Mouse (Mus musculus): ENCODE data around the gene Actr5.

The Actr5 gene

DNA sequence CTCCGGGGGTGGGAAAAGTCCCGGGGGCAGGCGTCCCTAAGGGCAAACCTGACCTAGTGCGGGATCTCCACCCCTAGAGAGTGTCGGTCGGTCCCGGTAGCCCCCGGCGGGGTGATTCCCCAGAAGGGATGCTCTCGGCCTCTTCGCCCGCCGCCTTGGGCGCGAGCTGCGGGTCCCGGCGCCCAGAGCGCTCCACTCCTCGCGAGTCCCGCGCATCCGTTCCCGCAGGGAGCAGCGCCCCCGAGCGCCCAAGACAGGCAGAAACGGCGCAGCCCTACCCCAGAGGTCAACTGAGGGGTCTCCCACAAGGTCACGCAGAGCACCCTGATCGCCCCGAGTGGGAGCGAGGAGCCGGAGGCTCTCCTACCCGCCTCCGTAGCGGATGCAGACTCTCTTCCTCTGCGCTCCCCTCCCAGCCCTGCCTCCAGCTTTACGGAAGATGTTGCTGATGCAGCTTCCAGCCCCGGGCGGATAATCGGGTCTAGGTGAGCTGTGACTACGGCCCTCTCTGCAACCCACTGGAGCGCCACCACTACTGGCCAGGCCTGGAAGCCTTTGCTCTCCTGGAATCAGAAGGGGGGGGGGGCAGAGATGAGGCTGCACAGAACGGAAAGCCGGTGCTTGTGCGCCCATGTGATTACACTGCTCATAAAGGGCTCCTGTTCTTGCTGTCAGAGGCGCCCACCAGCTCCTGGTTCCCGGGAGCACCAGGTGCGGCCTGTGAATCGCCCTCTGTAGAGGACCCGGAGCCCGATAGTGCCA, 43.2 kb downstream of the Actr5 start:
- peak; percentile 59 for DNase-seq

DNA sequence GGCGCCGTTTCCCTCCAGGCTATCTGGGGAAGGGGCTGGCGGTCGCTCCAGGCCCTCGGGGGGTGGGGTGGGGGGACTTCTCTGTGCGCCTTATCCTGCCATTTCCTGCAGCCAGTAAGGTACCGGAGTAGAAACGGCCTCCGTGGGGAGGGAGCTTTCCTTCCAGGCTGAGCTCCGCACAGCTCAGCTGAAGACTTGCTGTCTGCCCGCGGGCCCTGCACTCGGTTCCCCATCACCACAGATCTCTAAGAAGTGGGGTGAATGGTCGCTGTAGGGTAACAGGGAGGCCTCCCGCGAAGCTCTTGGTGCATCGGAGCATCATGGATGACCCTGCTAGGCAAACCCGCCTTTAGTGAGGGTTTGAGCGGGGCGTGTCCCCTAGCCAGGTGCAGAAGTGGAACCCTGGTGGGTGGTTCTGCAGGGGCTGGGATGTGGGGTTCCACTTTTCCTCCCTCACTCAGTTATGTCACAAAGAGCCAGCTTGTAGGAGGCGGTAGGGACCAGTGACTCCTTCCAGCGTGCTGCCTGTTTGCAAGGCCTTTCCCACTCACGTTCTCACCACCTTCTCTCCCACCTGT, 43.8 kb downstream of the Actr5 start:
- DNase-seq = no peak

GRCm38 (mm10) chr2:158669199-158670195, 44.8 kb downstream of the Actr5 start:
- no peak for DNase-seq

DNA sequence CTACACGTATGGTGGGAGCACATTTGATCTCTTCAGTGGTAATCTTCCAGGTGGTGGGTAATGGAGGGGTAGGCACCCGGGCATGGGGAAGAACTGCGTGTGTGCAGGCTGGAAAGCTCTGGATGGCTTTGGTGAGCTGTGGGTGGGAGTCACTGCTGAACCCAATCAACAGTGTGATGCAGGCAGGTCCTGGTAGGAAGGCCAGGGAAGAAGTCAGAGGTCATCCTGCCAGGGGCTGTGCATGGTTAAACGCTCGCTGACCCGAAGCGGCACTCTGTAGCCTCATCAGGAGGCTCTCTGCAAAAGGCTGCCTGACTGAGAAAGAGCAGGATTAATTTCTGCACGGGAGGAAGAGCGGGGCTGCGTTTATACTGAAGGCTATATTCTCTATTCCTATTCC, 45.9 kb downstream of the Actr5 start:
- DNase-seq = peak; percentile 59

GRCm38 (mm10) chr2:158672829-158673228, 48.1 kb downstream of the Actr5 start:
- DNase-seq = peak; percentile 83

DNA sequence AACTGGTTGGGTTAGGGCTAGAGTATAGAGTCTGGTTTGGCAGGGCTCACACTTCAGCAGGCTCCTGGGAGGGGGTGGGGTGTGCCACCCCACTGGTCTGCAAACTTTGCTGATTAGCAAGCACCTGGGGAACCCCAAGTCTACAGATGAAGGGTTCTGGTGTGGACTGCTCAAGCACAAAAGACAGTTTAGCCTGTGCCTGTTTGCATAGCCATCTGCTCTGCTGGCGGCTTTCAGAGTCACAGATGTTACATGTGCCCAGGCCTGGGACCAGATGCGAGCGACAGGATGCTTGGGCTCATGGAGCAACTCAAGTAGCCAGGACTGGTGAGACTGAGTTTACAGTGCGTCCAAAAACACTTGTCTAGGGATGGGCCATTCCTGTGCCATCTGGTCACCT, 48.8 kb downstream of the Actr5 start:
- no peak for DNase-seq

DNA sequence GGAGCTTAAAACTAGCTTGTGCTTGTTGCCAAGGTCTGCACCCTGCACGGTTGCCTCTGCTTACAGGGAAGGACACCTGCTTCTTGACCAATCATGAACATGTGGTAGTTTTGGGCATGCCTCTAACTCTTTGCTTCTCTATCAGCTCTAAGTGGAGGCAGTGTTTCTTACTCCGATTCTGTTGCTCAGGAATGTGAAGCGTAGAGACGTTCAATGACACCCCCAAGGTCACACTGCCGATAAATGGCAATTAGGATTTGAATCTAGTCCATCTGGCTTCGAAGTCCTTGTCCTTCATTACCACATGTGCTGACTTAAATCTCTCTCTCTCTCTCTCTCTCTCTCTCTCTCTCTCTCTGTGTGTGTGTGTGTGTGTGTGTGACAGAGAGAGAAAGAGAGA, 49.4 kb downstream of the Actr5 start:
- no peak for DNase-seq

- DNase-seq = no peak
These were observed 50.1 kb downstream of the Actr5 start for GRCm38 (mm10) chr2:158674759-158675158.

DNA sequence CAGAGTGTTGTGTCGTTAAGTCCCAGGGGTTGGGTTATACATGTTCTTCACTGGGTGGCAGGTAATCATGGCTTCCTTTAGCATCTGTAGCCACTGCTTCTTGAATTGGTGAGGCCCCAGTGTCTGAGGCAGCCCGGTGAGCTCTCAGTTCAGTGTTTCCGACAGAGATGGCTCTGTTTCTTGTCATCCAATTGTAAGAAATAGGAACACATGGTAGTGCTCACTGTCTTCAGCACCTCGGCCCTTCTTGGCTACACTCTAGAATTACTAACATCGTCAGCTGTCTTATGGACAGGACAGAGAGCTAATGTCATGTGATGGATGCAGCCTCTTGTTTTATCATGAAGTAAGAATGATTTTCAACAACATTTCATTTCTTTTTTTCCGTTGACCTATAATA, 50.5 kb downstream of the Actr5 start:
- DNase-seq = no peak

GRCm38 (mm10) chr2:158675907-158676533, 51.3 kb downstream of the Actr5 start:
- DNase-seq = no peak

GRCm38 (mm10) chr2:158677946-158678345, 53.3 kb downstream of the Actr5 start:
- no peak for DNase-seq

GRCm38 (mm10) chr2:158679091-158679490, 54.4 kb downstream of the Actr5 start:
- DNase-seq = no peak

DNA sequence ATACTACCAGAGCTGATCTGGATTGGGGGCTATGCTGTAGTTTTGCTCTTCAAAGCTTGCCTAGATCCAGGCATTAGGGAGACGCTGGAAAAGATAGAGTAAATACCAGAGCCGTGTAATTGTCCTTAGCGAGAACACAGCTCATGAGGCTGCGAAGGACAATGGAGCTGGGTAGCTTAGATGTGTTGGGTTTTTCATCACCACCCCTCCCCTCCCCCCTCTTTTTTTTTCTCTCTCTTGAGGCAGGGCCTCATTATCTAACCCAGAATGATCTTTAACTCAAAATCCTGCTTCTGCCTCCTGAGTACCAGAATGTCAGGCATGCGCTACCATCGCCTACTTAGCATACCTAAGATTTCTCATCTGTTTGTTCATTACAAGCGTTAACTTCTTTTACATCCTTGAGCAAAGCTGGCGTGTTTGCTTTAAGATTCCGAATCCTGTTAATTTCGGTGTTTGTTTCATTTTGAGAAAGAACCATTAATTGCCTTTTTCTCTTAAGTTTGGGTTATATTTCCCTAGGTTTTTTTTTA, 55.7 kb downstream of the Actr5 start:
- DNase-seq = no peak

DNA sequence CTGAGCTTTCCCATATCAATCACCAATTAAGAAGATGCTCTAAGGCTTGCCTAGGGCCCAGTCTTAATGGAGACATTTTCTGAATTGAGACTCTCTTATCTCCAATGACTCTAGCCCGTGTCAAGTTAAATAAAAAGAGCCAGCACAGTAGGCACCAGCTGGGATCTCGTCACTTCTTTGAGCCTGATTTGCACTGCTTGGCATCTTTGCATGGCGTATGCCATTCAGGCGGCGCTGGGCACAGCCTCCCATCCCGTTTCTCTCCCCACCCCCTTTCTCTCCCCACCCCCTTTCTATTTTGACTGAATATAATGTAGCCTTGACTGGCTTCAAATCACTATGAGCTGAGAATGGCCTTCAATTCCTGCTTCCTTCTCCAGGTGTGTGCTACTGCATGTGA, 57.0 kb downstream of the Actr5 start:
- no peak for DNase-seq

DNA sequence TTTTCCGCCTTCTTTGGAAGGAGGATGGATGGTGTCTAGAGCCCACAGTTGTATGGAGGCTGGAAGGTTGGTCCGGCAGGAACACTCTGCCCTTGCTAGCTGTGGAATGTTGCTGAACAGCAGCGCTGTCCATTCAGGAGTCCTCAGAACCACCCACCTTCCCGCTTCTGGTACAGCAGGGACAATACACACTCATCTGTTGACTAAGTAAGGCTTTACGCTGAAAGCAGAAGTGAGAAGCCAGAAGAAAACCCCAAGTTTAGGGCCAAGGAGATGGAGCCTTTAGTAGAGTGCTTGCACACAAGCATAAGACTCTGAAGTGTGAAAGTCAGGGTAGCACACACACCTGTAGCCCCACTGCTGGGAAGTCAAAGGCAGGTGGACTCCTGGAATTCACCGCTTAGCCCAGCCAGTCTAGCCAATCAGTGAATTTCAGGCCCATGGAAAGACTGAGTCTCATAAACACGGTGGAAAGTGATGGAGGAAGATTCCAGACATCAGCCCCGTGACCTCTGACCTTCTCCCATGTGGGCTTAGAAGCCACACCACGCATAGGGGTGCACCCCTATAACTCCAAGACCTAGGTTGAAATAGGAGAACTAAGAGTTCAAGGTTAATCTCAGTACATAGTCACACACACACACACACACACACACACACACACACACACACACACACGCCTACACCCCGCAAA, 57.8 kb downstream of the Actr5 start:
- DNase-seq = no peak

- no peak for DNase-seq
These were observed 58.3 kb downstream of the Actr5 start for GRCm38 (mm10) chr2:158683038-158683413.

GRCm38 (mm10) chr2:158684247-158684843, 59.7 kb downstream of the Actr5 start:
- no peak for DNase-seq

- no peak for DNase-seq
These were observed 60.2 kb downstream of the Actr5 start for GRCm38 (mm10) chr2:158684910-158685309.

DNA sequence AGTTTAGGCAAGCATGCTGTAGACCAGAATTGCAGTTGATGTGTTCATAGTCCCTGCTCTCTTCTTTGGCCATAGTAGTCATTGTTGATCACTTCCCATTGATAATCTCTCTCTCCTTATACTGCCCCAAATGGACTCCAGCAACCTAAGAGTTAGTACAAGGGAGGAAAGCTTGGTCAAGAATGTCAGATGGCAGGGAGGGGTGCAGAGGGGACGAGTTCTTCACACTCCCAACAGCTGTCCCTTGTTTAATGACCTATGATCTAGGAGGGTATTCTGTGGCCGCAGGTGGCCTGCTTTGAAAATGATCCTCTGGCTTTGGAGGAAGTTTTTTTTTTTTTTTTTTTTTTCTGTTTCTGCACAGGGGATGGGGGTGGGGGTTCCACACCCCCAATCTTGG, 61.7 kb downstream of the Actr5 start:
- DNase-seq = no peak

DNA sequence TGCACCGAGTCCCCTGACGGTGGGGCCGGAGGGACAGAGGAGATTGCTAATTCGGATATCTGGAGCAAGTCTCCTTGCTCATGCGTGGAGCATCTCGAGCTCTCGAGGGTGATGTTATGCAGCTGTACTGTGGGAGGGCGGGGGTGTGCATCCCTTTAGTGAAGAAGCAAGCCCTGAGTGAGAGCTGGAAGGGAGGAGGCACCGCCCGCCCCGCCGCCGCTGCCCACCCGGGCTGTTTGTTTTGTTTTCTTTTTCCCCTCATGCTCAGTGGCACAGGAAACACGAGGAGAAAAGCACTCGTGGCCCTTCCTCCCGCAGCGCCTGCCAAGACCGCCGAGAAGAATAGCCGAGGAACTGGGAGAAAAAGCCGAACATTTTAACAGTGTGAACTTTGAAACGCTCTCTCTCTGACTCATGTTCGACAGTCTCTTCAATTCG, 63.1 kb downstream of the Actr5 start:
- peak; percentile 80 for DNase-seq
